Mouse (Mus musculus) brain, embryonic 14.5 days (tissue): ENCODE measurements at regions not wholly inside any gene's neighbourhood (a gene's known extent, or its start where the extent isn't known, plus 50 kb on each side); places are given as distances from the start of the nearest gene placed in this dataset.

Experiments
- CTCF ChIP-seq: fragments of 200-500 bp; IDR thresholded peaks from 2 replicates; pipeline ENCODE4 v1.5.1; 2012; ENCODE audit warnings: inconsistent platforms, mild to moderate bottlenecking, moderate library complexity, borderline replicate concordance; ENCODE audit not compliant: insufficient read depth, insufficient read length; ENCODE audit errors: extremely low read depth
- POLR2A ChIP-seq: fragments of 200-500 bp; IDR thresholded peaks from 2 replicates; pipeline ENCODE4 v1.6.1; 2012; ENCODE audit warnings: mild to moderate bottlenecking, inconsistent platforms, borderline replicate concordance; ENCODE audit not compliant: poor library complexity, insufficient read depth, insufficient read length, severe bottlenecking; ENCODE audit errors: extremely low read depth

DNA sequence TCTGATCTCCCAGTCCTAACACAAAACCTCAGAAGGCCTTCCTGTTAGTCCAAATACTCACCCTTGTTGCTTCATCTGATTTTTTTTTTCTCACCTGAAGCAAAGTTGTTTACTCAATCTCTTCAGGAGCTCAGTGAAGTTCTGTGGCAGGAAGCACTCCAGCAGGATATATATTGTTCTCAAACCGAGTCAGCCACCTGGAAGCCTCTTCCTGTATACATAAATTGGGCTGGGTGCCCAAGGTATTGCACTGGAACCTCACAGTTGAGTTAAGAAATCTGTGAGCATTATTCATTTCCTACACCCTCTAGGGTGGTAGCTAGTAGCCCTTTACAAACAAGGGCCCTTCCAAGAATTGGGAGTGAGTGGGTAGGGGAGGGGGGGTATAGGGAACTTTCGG lies 73.8 kb upstream of the Acsl4 start:
- TF ChIP-seq CTCF (no peak), POLR2A (no peak)
